Mouse (Mus musculus): ENCODE results near the gene Wfs1.

DNA sequence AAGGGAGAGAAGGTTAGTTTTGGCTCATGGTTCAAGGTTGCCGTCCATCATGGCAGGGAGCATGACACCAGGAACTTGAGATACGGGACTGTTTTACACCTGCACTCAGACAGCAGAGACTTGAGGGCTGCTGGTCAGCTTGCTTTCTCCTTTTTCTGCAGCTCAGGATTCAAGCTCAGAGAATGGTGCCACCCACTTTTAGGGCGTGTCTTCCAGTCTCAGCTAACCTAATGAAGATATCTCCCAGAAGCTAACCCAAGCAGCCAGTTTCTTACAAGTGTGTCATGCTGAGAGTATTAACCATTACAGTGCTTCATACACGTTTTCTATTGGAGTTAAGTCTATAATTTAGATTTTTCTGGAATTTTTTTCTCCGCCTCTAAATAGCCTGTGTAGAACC lies 44.5 kb downstream of the Wfs1 start:
- no peak for TF ChIP-seq MAFK (IDR thresholded peaks at IDR 0.05; ENCODE audit: insufficient read depth, low read depth, low read length)
- no peak for TF ChIP-seq ZC3H11A (IDR thresholded peaks at IDR 0.05; ENCODE audit: borderline replicate concordance, low read depth, low read length)
- no peak for TF ChIP-seq HCFC1 (IDR thresholded peaks at IDR 0.05; ENCODE audit: borderline replicate concordance, insufficient read depth, low read length)
